8 mouse cellular contexts compared by ENCODE assay signal in the genomic region with DNA sequence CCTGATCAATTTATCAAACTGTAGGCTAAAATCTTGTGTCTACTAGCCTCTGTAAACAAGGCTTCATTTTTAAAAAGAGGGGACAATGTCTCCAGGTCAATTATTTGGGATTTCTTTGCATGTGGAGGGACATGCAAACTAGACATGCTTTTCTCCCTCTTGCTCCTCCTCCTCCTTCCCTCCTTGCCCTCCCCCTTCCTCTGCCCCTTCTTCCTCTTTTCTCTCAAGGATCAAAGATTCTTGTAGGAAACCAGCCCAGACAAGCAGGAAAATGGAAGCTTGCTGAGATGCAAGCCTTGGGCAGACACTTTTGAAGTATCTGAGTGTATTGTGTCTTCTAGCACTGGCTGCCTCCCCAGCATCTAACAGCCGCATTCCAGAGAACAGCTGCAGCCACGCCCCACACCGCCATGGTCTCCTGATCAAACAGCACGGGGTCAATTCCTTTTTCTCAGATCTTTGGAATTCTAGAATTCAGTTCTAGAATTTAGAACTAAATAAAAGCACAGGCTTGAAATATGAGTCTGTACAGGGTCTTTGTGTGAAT. TPM values are rescaled to one million over a fixed set of nuclear protein-coding genes. Genes with fewer than 3 reads are reported as not detected.
DNase-seq lines count a peak whose midpoint lies in the region; ATAC-seq lines count a peak whose summit lies in the region.

No protein-coding gene starts in this region.

- ATAC-seq in kidney, embryonic 14.5 days (ENCODE audit: low FRiP score, low TSS enrichment): peak; percentile 90
- no peak; the same call in 1 of the 2 replicates for ATAC-seq in hindbrain, embryonic 12.5 days (ENCODE audit: low FRiP score)
- ATAC-seq in midbrain, embryonic 13.5 days: peak; percentile 55; the same call in 1 of the 2 replicates
- no peak for ATAC-seq in megakaryocyte-erythroid progenitor cell, adult 5-6 weeks (replicated peaks; ENCODE audit: low FRiP score, low TSS enrichment, poor library complexity, severe bottlenecking)

- H3K36me3 ChIP-seq in kidney, embryonic 14.5 days (ENCODE audit: control insufficient read depth, insufficient read depth, low read length): no peaks in the 10 kb centered on the region
- no peaks in the 10 kb centered on the region for H3K36me3 ChIP-seq in hindbrain, embryonic 12.5 days
- H3K36me3 ChIP-seq in midbrain, embryonic 13.5 days: no peaks in the 10 kb centered on the region

- no peaks in the 10 kb centered on the region for H3K27me3 ChIP-seq in kidney, embryonic 14.5 days (ENCODE audit: control insufficient read depth, insufficient read depth, low read length)
- no peaks in the 10 kb centered on the region for H3K27me3 ChIP-seq in hindbrain, embryonic 12.5 days
- H3K27me3 ChIP-seq in midbrain, embryonic 13.5 days: peaks cover 5% of the 10 kb centered on the region; the same call in 1 of the 2 replicates

- no peak overlapping the region for H3K4me3 ChIP-seq in kidney, embryonic 14.5 days (ENCODE audit: low read length)
- H3K4me3 ChIP-seq in hindbrain, embryonic 12.5 days: no peak overlapping the region
- H3K4me3 ChIP-seq in midbrain, embryonic 13.5 days (replicated peaks): no peak overlapping the region

- no peak overlapping the region for H3K27ac ChIP-seq in kidney, embryonic 14.5 days (ENCODE audit: low read depth, low read length)
- H3K27ac ChIP-seq in hindbrain, embryonic 12.5 days: no peak overlapping the region
- H3K27ac ChIP-seq in midbrain, embryonic 13.5 days: no peak overlapping the region

- H3K9ac ChIP-seq in kidney, embryonic 14.5 days (ENCODE audit: low read depth, low read length): no peak overlapping the region
- H3K9ac ChIP-seq in hindbrain, embryonic 12.5 days: no peak overlapping the region
- no peak overlapping the region for H3K9ac ChIP-seq in midbrain, embryonic 13.5 days (replicated peaks)

- H3K4me1 ChIP-seq in kidney, embryonic 14.5 days (ENCODE audit: control insufficient read depth, insufficient read depth, low read length): no peaks in the 10 kb centered on the region; the same call in 1 of the 2 replicates
- H3K4me1 ChIP-seq in hindbrain, embryonic 12.5 days: 0 out of 2 replicates have a peak, but pooled peaks cover 5% of the 10 kb centered on the region
- peaks cover 20% of the 10 kb centered on the region; the same call in 1 of the 2 replicates for H3K4me1 ChIP-seq in midbrain, embryonic 13.5 days (replicated peaks)

- WGBS in kidney, embryonic 14.5 days: under 1% methylated on average over 4 of the region's 4 CpGs
- WGBS in hindbrain, embryonic 12.5 days: 6% methylated on average over 4 of the region's 4 CpGs
- 3% methylated on average over 4 of the region's 4 CpGs for WGBS in midbrain, embryonic 13.5 days

- DNase-seq in kidney, adult 18-20 months: no peak
- DNase-seq in ZHBTc4 (ENCODE audit: low read depth, low spot score): peak; percentile 92
- no peak for DNase-seq in adrenal gland, postnatal 36 days
- no peak for DNase-seq in right cerebral cortex, postnatal 4 days

- no peak overlapping the region for H3K4me2 ChIP-seq in kidney, embryonic 14.5 days (replicated peaks; ENCODE audit: low read depth, low read length)
- H3K4me2 ChIP-seq in hindbrain, embryonic 12.5 days (replicated peaks): peak overlapping the region; percentile 3; the same call in 1 of the 2 replicates
- peak overlapping the region; percentile 21 for H3K4me2 ChIP-seq in midbrain, embryonic 13.5 days (replicated peaks)

- no peaks in the 10 kb centered on the region for H3K9me3 ChIP-seq in kidney, embryonic 14.5 days (ENCODE audit: control insufficient read depth, low read length)
- H3K9me3 ChIP-seq in hindbrain, embryonic 12.5 days (replicated peaks): no peaks in the 10 kb centered on the region
- no peaks in the 10 kb centered on the region for H3K9me3 ChIP-seq in midbrain, embryonic 13.5 days

RNA-seq across cellular contexts. Expression of gene Man2a1, which starts 41.5 kb away (rescaled TPM):
- polyA plus RNA-seq in kidney, embryonic 14.5 days (2014; fragmentation: Nextera tagmentation; extraction: Ambion mirVana): 9.8 and 12.5 TPM in 2 replicates
- polyA plus RNA-seq in hindbrain, embryonic 12.5 days (2016; fragmentation: Nextera tagmentation; extraction: Ambion mirVana): 6.5 and 7.9 TPM in 2 replicates
- polyA plus RNA-seq in midbrain, embryonic 13.5 days (2015; fragmentation: Nextera tagmentation; extraction: Ambion mirVana): 5.7 and 6.2 TPM in 2 replicates
- 100 to 1,000 TPM; 167 to 177 TPM for total RNA-seq in adrenal gland, postnatal 36 days (2021)
- 15.7 and 29.5 TPM in 2 replicates for total RNA-seq in megakaryocyte-erythroid progenitor cell, adult 5-6 weeks (2014; fragmentation: Nextera tagmentation)
- 17.7 and 33.4 TPM in 2 replicates for total RNA-seq in megakaryocyte-erythroid progenitor cell, adult 5-6 weeks (2017)

Comparison
In these comparisons a context has a peak if more than half of its experiments do, and no peak if none do; other contexts are left out.
1. ATAC-seq: peak in kidney, embryonic 14.5 days (single experiment) and midbrain, embryonic 13.5 days (single experiment); none in hindbrain, embryonic 12.5 days (single experiment) and megakaryocyte-erythroid progenitor cell, adult 5-6 weeks (single experiment).